Mouse (Mus musculus): ENCODE results near the gene Rtel1.

DNA sequence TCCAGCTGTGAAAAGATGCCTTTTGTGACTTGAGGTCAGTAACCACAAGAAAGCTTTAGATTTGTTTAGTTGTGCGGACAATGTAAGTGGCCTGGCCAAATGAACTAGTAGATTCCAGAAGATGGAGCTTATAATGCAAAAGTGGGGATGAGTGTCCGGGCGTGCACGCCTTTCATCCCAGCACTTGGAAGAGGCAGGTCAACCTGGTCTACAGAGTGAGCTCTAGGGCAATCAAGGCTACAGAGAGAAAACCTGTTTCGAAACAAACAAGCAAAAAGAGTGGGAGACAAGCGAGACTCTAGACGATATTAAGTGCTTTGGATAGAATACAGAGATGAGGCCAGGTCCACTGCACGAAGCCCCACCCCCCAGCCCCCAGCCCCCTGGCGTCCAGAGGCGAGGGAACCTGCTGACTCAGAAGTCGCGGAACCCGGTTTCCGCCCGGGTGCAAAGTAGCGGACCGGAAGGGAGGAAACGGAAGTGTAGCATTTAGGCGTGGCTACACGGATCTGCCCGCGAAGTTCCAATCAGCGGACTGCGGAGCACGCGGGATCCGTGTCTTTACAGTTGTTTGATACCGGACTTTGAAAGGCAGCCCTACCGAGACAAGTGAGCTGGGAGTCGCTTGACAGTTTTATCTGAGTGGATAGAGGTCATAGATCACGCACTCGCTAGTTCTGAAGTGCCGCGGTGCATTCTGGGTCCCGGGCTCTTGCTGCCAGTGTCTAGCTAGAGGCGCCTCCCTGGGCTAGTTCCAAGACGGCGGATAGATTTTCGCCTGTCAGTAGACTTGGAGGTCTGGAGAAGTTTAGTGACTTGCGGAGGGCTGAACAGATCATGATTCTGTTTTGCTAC is at the start of gene Rtel1:
- TF ChIP-seq USF1 (IDR thresholded peaks at IDR 0.05; ENCODE audit: low read depth) (no peak), CTCF (IDR thresholded peaks at IDR 0.05; ENCODE audit: control insufficient read depth, insufficient read depth, insufficient read length) (no peak), FOSL1 (IDR thresholded peaks at IDR 0.05; ENCODE audit: insufficient read depth, low read length, poor library complexity, severe bottlenecking) (no peak), CEBPB (IDR thresholded peaks at IDR 0.05; ENCODE audit: low read depth) (no peak), MYOD1 (IDR thresholded peaks at IDR 0.05; ENCODE audit: control insufficient read depth, insufficient read length, low read depth) (no peak)
